Mouse (Mus musculus) bone marrow macrophage, adult 2 months (primary cell): Measurements from ENCODE around the gene Rela.

Source experiments
- CTCF ChIP-seq: IDR thresholded peaks from 2 replicates; pipeline ENCODE4 v1.5.1; 2012; ENCODE audit warnings: low read depth, mild to moderate bottlenecking, low read length, moderate library complexity
- POLR2A ChIP-seq: IDR thresholded peaks from 2 replicates; pipeline ENCODE4 v1.6.1; 2012; ENCODE audit warnings: mild to moderate bottlenecking, low read depth, low read length, borderline replicate concordance

DNA sequence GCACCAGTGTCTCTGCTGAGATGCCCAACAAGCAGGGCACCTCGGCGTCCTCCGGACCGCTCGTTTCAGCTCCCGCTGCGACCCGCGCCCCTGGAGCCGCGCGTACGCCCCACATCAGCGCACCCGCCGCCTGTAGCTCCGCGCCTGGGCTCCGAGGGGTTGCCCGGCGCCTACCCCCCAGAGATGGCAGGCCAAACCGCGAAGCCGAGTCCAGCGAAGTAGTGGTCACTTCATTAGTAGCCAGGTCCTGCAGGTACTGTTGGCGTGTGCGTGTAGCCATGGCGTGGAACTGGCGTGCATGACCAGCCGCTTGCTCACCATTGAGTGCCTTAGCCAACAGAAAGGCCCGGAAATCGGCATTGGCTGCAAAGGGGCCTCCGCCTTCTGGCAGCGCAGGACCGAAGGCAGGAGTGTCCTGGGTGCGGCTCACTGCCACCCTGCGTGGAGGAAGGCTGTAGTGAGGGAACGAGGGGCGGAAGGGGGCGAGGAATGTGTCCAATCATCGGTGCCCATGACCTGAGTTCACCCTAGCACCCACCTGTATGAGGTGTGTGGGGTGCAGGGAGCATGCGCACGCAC, 17.5 kb downstream of the Rela start:
- TF ChIP-seq CTCF (no peak), POLR2A (no peak)
